Mouse (Mus musculus): ENCODE results near the gene Abcc1.

DNA sequence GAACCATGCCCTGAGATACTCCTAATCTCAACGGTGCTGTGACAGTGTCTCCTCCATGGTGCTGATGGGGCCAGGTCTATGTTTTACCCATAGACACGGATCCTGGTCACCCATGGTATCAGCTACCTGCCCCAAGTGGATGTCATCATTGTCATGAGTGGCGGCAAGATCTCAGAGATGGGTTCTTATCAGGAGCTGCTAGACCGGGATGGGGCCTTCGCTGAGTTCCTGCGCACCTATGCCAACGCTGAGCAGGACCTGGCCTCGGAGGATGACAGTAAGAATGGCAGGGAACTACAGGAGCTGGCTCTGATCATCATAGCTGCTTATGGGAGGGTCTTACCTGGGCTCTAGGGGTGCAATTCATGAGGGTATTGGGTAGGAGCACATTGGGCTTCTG, 86.9 kb downstream of the Abcc1 start:
- TF ChIP-seq POLR2A (IDR thresholded peaks at IDR 0.05; ENCODE audit: extremely low read depth, insufficient read depth, low read length) (no peak), CTCF (IDR thresholded peaks at IDR 0.05; ENCODE audit: low read depth, low read length) (no peak)

All from liver, adult 2 months (tissue).